Mouse (Mus musculus) heart, adult 11 months (tissue): ENCODE measurements at regions not wholly inside any gene's neighbourhood (a gene's known extent, or its start where the extent isn't known, plus 50 kb on each side); places are given as distances from the start of the nearest gene placed in this dataset.

ENCODE experiments used
- DNase-seq: peaks from one replicate; pipeline ENCODE4 v3.0.0; 2022

DNA sequence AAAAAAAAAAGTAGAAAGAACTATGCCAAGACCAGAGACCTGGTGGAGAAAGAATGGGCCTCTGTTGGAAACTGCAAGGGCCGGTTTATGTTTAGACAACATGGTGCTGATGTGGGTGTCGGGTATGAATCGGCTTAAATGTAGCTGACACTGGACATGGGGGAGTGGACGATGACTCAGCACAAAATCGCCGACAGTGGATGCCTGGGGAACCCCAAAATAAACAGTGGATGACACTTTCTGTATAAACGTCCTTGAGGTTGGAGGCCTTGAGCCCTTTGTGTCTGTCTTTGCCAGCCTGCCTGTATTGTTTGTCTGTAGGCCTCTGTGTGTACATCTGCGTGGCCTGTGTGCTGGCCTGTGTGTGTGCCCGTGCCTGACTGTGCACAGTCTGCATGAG, 52.1 kb upstream of the Enah start:
- DNase-seq: no peak

DNA sequence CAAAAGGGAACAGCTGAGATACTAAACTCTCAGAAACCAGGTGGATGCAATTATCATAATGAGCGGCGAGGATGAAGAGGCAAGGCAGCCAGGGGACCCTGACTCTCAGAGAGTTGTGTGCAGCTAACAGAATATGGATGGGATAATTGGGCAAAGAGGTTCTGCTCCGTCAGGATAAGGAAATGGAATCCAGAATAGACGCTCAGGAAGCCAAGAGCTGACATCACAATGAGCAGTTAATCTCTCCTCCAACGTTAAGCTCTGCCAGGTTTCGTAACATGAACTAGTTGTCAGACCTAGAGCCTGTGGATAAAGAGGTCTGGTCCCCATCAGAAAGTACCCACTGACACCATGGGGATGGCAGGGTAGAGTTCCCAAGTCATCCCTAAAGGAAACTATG, 51.4 kb upstream of the Srp9 start:
- no peak for DNase-seq

DNA sequence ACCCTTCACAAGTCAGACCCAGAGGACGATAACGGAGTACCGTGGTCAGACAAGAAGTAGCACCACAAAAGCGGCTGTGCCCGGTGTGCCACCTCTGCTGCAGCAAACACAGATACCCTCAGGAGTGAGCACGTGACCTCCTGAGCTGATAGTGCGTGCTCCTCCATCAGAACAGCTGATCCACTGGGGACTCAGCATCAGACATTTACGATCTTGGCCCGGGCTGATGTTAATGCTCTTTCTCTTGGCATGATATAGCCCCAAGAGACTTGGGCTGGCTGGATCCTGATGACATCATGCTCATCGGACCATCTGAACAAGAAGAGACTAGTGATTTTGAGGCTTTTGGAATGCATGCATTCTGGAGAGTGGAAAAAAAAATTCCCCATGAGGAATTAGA, 50.3 kb upstream of the Srp9 start:
- DNase-seq: peak; percentile 93
